Mouse (Mus musculus) embryonic facial prominence, embryonic 11.5 days (tissue): ENCODE measurements around the gene 2700097O09Rik. TPM values are rescaled to one million over a fixed set of nuclear protein-coding genes. Genes with fewer than 3 reads are reported as not detected.
"Not testable (repeated sequence)": the region's sequence is repeated elsewhere in the genome, so short reads cannot be mapped to it uniquely, and the experiment has no call there.

Source experiments
- ATAC-seq: fragments of 200-750 bp; cut with Nextera tagmentation; replicated peaks from 2 replicates; pipeline ENCODE4 v1.8.0; 2017; ENCODE audit warnings: low read depth; ENCODE audit not compliant: insufficient number of reproducible peaks, low FRiP score, low TSS enrichment
- DNase-seq: peaks from one replicate; pipeline ENCODE4 v3.0.0-alpha.2; 2015; ENCODE audit warnings: low spot score
- H3K27ac ChIP-seq: fragments of 300-500 bp; sonication (generic); replicated peaks from 2 replicates; pipeline ENCODE4 v1.5.1; 2014; ENCODE audit warnings: mild to moderate bottlenecking, low read depth, low read length, control low read depth
- H3K27me3 ChIP-seq: fragments of 300-500 bp; sonication (generic); 2 replicates; pipeline ENCODE4 v1.6.1; 2014; ENCODE audit warnings: mild to moderate bottlenecking, low read length, moderate library complexity, mixed read lengths; ENCODE audit not compliant: control insufficient read depth, insufficient read depth
- H3K36me3 ChIP-seq: fragments of 300-500 bp; sonication (generic); replicated peaks from 2 replicates; pipeline ENCODE4 v1.6.1; 2014; ENCODE audit warnings: low read depth, mild to moderate bottlenecking, low read length, moderate library complexity, mixed read lengths; ENCODE audit not compliant: control insufficient read depth, insufficient read depth
- H3K4me1 ChIP-seq: fragments of 300-500 bp; sonication (generic); 2 replicates; pipeline ENCODE4 v1.6.1; 2014; ENCODE audit warnings: low read length, mixed read lengths; ENCODE audit not compliant: control insufficient read depth, insufficient read depth
- H3K4me2 ChIP-seq: fragments of 300-500 bp; sonication (generic); 2 replicates; pipeline ENCODE4 v1.6.1; 2014; ENCODE audit warnings: low read depth, mild to moderate bottlenecking, control low read depth, low read length, moderate library complexity
- H3K4me3 ChIP-seq: fragments of 300-500 bp; sonication (generic); 2 replicates; pipeline ENCODE4 v1.5.1; 2014; ENCODE audit warnings: low read depth, low read length, control low read depth
- H3K9ac ChIP-seq: fragments of 300-500 bp; sonication (generic); replicated peaks from 2 replicates; pipeline ENCODE4 v1.6.1; 2014; ENCODE audit warnings: mild to moderate bottlenecking, control low read depth, low read length
- H3K9me3 ChIP-seq: fragments of 300-500 bp; sonication (generic); replicated peaks from 2 replicates; pipeline ENCODE4 v1.6.1; 2016; ENCODE audit warnings: mild to moderate bottlenecking, low read length, inconsistent platforms, mixed read lengths; ENCODE audit not compliant: control insufficient read depth
- WGBS: fragments of 180-500 bp; shearing (Covaris S2); extraction: QIAGEN DNeasy Blood & Tissue Kit; methylation state at CpG from one replicate; pipeline ENCODE4 v1.1.7; 2014; 5-methylcytosine and 5-hydroxymethylcytosine counted together
- polyA plus RNA-seq: library from polyadenylated mRNA; unstranded; fragments of >200 nt; fragmentation: Nextera tagmentation; extraction: Ambion mirVana; gene quantifications from 2 replicates; pipeline ENCODE4 v1.2.1, GENCODE M21; 2014

2700097O09Rik gene
- polyA plus RNA-seq, 1 experiment from 2014 or later = 35.6 TPM

DNA sequence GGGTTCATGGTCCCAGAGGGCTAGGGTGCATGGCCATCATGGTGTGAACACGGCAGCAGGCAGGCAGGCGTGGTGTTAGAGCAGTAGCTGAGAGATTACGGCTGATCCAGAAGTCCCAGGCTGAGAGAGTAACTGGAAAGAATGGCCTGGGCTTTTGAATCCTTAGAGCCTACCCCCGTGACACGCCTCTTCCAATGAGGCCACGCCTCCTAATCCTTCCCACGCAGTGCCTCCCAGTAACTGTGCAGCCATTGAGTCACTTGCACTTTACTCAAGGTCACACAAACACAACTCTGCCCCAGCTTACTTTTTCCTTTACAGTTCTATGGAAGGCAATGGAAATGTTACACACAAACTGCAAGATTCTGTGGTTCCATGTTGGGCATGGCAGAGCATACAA lies 73.8 kb downstream of the 2700097O09Rik start:
- Histone ChIP-seq H3K4me3 (no peak overlapping the region), H3K9me3 (no peaks in the 10 kb centered on the region; the same call in 1 of the 2 replicates), H3K27me3 (no peaks in the 10 kb centered on the region), H3K27ac (no peak overlapping the region), H3K9ac (no peak overlapping the region), H3K4me1 (no peaks in the 10 kb centered on the region), H3K36me3 (no peaks in the 10 kb centered on the region), H3K4me2 (no peak overlapping the region)
- DNase-seq (no peak), ATAC-seq (no peak)
- WGBS = 90% methylated on average over 7 of the region's 7 CpGs

DNA sequence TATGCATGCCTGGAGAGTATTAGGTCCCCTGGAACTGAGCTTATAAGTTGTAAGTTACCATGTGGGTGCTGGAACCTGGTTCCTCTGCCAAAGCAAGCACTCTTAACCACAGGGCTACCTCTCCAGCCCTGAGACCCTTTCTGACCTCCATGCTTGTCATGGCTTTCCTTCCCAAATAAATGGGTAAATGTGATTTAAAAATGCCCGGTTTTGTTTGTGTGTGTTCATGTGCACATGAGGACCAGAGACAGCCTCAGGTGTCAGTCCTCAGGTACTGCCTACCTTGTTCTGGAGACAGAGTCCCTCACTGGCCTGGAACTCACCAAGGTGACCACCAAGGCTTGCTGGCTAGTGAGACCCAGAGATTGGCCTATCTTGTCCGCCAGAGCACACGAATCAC lies 75.5 kb downstream of the 2700097O09Rik start:
- DNase-seq = no peak
- H3K9ac ChIP-seq = no peak overlapping the region
- ATAC-seq = no peak
- H3K4me3 ChIP-seq = no peak overlapping the region
- WGBS = 90% methylated on average over 3 of the region's 3 CpGs
- H3K9me3 ChIP-seq = no peaks in the 10 kb centered on the region; the same call in 1 of the 2 replicates
- no peaks in the 10 kb centered on the region for H3K36me3 ChIP-seq
- no peaks in the 10 kb centered on the region for H3K27me3 ChIP-seq
- no peaks in the 10 kb centered on the region for H3K4me1 ChIP-seq
- H3K4me2 ChIP-seq = no peak overlapping the region
- no peak overlapping the region for H3K27ac ChIP-seq

DNA sequence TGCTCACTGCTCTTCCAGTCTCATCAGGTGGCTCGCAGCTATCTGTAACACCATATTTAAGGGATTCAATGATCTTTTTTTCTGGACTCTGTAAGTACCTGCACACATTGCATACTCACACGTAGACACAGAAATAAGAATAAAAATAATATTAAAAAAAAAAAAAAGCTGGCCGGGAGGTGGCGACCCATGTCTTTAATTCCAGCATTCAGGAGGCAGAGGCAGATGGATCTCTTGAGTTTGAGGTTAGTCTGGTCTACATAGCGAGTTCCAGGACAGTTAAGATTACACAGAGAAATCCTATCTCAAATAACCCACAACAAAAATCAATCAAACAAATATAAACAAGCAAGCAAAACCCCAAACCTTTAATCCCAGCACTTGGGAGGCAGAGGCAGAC lies 76.1 kb downstream of the 2700097O09Rik start:
- ATAC-seq = no peak
- DNase-seq = no peak

DNA sequence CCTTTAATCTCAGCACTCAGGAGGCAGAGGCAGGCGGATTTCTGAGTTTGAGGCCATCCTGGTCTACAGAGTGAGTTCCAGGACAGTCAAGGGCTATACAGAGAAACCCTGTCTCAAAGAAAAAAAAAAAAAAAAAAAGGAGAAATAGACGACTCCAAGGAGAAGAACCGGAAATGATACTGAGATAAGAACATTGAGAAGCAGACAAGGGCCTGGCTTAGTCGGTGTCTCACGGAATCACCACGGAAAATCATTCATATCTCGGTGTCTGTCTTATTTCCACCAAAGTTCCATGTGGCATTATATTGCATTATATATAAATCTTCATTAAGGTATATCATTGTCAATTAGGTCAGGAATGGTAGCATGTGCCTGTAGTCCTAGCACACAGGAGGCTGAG lies 77.4 kb downstream of the 2700097O09Rik start:
- DNase-seq, H3K27me3 ChIP-seq, H3K9ac ChIP-seq, H3K4me1 ChIP-seq, ATAC-seq, H3K9me3 ChIP-seq, H3K36me3 ChIP-seq, H3K4me2 ChIP-seq, H3K4me3 ChIP-seq, H3K27ac ChIP-seq: not testable (repeated sequence)
- WGBS = 92% methylated on average over 7 of the region's 7 CpGs

More for the DNA sequence above, 76.1 kb downstream of the 2700097O09Rik start:
- H3K9ac ChIP-seq = no peak overlapping the region
- H3K9me3 ChIP-seq = no peaks in the 10 kb centered on the region; the same call in 1 of the 2 replicates
- H3K27me3 ChIP-seq = no peaks in the 10 kb centered on the region
- WGBS = 88% methylated on average over 5 of the region's 5 CpGs
- H3K4me2 ChIP-seq = no peak overlapping the region
- no peak overlapping the region for H3K27ac ChIP-seq
- H3K4me1 ChIP-seq = no peaks in the 10 kb centered on the region
- no peak overlapping the region for H3K4me3 ChIP-seq
- H3K36me3 ChIP-seq = no peaks in the 10 kb centered on the region

DNA sequence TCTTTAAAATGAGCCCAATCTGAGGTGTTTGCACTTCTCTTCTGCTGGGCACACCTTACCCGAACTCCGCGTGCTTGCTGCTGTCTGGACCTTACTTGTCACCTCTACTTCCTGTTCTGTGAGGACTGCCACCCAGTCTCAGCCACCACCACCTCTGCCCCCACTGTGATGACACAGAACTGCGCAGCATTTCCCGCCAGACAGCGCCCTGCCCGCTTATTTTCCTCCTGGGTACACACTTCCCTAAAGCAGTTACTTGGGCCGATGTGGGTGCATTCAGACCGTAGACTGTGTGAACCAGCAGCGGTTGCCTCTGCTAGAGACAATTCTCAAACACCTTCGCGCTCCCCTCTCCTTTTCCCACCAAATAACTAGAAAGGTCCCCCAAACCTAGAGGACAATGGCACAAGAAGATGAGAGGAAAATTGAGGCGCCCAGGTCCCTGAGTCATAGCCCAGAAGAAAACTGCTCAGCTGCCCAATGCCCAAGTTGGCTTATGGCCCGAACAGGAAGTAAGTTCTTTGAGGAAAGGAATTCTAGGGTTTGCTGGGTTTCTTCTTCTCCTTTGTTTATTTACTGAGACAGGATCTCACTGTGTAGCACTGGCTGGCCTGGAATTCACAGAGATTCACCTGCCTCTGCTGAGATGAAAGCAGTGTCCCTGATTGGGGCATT lies 80.8 kb downstream of the 2700097O09Rik start:
- no peak overlapping the region for H3K4me3 ChIP-seq
- no peak overlapping the region for H3K9ac ChIP-seq
- H3K4me2 ChIP-seq = no peak overlapping the region
- DNase-seq (no peak), ATAC-seq (no peak)
- 80% methylated on average over 14 of the region's 14 CpGs for WGBS
- no peaks in the 10 kb centered on the region for H3K4me1 ChIP-seq
- H3K36me3 ChIP-seq = no peaks in the 10 kb centered on the region
- H3K27me3 ChIP-seq = no peaks in the 10 kb centered on the region
- H3K27ac ChIP-seq = no peak overlapping the region
- H3K9me3 ChIP-seq = no peaks in the 10 kb centered on the region

DNA sequence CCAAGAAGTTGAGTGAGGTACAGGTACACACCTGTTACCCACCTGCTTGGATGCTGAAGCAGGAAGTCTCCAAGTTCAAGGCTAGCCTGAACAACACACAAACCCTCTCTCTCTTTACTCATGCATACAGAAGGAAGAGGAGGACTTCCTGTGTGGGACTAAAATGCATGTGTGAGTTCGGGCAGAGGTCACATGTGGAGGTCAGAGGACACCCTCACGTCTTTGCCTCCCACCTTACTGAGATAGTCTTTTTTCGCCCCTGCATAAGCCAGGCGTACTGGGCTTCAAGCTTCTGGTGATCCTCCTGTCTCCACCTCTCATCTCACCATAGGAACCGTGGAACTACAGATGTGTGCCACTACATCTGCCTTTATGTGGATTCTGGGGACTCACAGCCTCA lies 81.5 kb downstream of the 2700097O09Rik start:
- no peaks in the 10 kb centered on the region for H3K4me1 ChIP-seq
- no peak overlapping the region for H3K9ac ChIP-seq
- no peaks in the 10 kb centered on the region for H3K9me3 ChIP-seq
- ATAC-seq (no peak), DNase-seq (no peak)
- WGBS = 63% methylated on average over 5 of the region's 5 CpGs
- no peaks in the 10 kb centered on the region for H3K36me3 ChIP-seq
- H3K27me3 ChIP-seq = no peaks in the 10 kb centered on the region
- H3K4me3 ChIP-seq = no peak overlapping the region
- H3K27ac ChIP-seq = no peak overlapping the region
- H3K4me2 ChIP-seq = no peak overlapping the region

DNA sequence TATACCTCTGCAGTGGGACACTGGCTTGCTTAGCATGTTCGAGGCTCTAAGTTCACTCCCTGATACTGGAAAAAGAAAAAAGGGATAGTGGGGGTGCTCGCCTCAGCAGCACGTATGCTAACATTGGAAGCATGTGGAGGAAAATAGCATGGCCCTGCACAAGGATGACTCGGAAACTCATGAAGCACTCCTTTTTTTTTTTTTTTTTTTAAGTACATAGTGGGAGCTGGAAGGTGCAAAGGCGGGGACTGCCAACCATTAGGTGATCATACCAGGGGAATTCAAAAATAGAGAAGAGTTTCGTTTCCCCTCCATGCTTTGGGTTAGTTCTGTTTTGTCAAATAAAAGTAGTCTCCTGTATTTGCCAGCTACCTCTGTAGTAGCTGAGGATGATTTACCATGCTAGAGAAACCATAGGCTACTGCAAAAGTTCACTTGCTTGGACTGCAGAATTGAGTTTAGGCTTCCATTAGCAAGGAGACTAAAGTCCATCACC lies 82.9 kb downstream of the 2700097O09Rik start:
- 84% methylated on average over 6 of the region's 6 CpGs for WGBS
- Histone ChIP-seq H3K36me3 (no peaks in the 10 kb centered on the region), H3K4me1 (no peaks in the 10 kb centered on the region), H3K27me3 (no peaks in the 10 kb centered on the region), H3K27ac (no peak overlapping the region), H3K4me3 (no peak overlapping the region), H3K9ac (no peak overlapping the region), H3K4me2 (no peak overlapping the region), H3K9me3 (no peaks in the 10 kb centered on the region)
- no peak for DNase-seq
- no peak for ATAC-seq

DNA sequence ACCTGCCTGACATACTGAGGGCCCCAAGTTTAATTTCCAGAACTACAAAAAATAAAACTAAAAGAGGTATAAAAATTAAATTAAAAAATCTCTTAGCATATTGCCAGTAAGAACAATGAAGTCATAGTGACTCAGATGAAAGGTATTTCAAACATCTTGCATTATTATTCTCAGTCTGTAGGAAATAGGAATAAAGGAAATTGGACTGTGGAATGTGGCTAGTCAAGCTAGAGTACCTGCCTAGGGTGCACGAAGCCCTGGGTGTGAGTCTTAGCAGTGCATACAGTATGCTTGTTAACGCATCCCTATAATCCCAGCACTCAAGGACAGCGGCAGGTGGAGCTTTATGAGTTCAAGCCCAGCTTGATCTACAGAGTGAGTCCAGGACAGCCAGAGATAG lies 83.9 kb downstream of the 2700097O09Rik start:
- WGBS = 71% methylated on average over 3 of the region's 3 CpGs
- Histone ChIP-seq H3K4me2 (no peak overlapping the region), H3K9me3 (no peaks in the 10 kb centered on the region), H3K9ac (no peak overlapping the region), H3K4me3 (no peak overlapping the region), H3K36me3 (no peaks in the 10 kb centered on the region), H3K27ac (no peak overlapping the region), H3K4me1 (no peaks in the 10 kb centered on the region), H3K27me3 (no peaks in the 10 kb centered on the region)
- no peak for DNase-seq
- ATAC-seq = no peak
